Mouse (Mus musculus) bone marrow, adult 2 months (tissue): ENCODE results near the gene Tdgf1.

Source experiments
- CTCF ChIP-seq: fragments of 200-500 bp; IDR thresholded peaks from 2 replicates; pipeline ENCODE4 v1.5.1; 2011; ENCODE audit warnings: low read length, control low read depth; ENCODE audit not compliant: control insufficient read depth, insufficient read depth
- POLR2A ChIP-seq: fragments of 200-500 bp; IDR thresholded peaks from 2 replicates; pipeline ENCODE4 v1.6.1; 2011; ENCODE audit warnings: low read depth, mild to moderate bottlenecking, control low read depth, low read length, borderline replicate concordance; ENCODE audit not compliant: control insufficient read depth

GRCm38 (mm10) chr9:110907201-110907837 is 38.6 kb downstream of the Tdgf1 start:
- TF ChIP-seq POLR2A = no peak
- TF ChIP-seq CTCF = no peak
